Mouse (Mus musculus) B cell, adult 2 months (primary cell): ENCODE data around the gene Edf1.
"Not testable (repeated sequence)": the region's sequence is repeated elsewhere in the genome, so short reads cannot be mapped to it uniquely, and the experiment has no call there.

Experiments
- DNase-seq, 2 experiments: peaks; one replicate each; pipeline ENCODE4 v3.0.0; 2022

Gene Edf1

DNA sequence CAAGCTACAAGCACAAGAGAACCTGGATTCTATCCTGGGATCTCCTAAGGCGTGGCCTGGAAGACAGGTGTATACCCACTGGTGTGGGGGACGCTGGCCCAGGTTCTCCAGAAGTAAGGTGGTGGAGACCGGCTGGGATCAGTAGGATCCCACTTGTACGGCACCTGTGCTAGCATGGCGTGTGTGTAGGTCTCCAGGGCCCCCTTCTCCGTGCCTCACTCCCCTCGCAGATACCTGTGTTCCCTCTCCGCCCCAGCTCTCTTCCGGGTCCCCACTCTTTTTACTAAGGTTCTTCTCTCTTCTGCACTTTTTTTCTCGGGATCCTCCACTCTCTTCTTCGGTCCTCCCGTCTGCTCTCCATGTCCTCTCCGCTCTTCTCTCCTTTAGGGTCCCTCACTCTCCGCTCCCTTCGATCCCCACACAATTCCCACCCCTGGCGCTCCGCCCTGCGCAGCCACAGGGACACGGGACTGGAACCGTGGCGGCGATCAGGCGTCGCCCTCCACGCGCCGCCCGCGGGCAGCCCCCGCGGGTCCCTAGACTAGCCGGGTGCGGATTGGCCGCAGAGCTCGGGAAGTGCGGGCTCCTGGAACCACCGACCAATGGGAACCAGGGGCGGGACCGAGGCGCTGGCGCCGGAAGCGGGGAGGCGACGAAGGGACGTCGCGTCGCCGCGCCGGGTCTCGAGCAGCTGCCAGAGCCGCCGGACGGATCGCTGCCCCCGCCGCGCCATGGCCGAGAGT is at the start of gene Edf1:
Gene Edf1 (plus strand): TSS at position 627 of the 743 bp plus-strand sequence.
- DNase-seq: peak; percentile 91

DNA sequence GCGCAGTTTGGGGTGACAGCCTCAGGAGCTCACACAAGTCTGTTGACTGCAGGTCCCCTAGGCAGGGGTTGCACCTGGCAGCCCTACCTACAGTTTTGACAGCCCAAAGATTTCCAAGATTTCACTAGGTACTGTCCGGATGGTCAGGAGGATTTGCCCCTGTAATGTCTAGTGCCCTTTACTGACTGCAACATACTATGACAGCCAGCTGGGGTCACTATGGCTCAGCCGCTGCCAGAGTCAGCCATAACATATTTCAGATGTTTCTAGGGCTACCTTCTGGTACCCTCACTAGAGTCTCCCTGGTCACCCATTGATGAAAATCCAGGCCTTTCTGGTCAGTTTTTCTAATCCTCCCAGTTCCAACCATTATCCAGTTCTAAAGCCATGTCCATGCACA is 47.7 kb upstream of the Edf1 start:
- DNase-seq: peak; percentile 21 to 30

DNA sequence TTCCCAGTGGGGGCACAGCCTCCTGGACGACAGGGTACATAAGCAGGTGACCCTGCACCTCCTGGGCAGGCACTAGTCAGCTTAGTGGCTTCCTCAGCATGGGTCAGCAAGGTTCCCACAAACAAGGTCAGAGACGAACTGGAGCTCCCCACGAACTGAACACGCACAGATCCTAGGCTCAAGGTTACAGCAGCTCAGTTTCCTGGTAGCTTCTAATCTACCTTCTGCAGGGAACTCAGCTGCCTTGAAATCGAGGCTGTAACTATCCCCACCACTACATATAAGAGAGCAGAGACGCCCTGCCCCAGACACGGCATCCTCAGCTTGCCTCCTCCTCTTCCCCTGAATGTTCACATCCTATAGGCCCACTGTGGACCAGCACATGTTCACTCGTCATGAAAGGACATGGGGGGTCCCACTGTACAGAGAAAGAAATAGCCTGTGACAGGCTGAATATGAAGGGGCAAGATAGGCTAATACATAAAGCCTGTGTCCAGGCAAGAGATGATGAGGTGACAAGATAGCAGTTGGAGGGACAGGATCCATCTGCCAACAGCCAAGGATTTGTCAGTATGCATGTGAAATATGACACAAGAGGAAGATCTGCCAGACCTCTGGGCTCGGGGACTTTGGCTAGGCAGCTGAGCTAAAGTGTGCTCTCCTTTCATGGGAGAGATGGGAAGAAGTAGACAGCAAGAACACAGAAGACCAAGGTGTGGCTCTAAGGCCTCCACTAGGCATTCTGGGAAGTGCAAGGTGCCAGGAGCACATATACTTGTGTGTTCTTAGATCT is 30.9 kb upstream of the Edf1 start:
- DNase-seq: no peak

DNA sequence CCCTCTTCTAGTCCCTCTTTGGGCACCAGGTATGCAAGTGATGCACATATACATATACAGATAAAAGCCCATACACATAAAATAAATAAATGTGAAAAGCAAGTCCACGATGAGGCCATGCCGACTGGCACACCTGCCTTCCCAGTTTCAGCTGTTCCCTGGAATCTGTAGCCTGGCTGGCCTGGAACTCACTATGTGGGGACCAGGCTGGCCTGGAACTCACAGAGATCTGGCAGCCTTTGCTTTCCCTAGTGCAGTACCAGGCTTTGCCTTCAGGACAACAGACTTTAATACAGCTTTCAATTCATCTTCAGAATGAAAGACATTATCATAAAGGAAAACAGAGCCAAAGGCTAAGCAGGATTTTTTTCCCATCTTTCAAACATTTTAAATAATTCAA is 23.9 kb upstream of the Edf1 start:
- peak; percentile 17 to 23 for DNase-seq

- DNase-seq: peak; percentile 78 to 81
Measured at GRCm38 (mm10) chr2:25534178-25534865, 23.3 kb upstream of the Edf1 start.

DNA sequence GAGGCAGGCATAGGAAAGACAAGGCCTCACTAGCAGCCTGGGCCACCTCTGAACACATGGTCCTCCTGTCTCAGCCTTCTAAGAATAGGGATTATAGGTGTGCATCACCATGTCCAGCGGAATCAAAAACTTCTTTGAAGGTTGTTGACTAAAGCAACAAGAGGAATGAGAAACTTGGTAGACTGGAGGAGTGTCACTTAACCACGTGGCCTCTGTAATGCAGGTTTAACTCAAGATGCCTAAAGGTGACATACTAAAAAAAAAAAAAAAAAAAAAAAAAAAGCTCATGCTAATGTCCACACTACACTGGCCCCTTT is 22.8 kb upstream of the Edf1 start:
- no peak for DNase-seq

DNA sequence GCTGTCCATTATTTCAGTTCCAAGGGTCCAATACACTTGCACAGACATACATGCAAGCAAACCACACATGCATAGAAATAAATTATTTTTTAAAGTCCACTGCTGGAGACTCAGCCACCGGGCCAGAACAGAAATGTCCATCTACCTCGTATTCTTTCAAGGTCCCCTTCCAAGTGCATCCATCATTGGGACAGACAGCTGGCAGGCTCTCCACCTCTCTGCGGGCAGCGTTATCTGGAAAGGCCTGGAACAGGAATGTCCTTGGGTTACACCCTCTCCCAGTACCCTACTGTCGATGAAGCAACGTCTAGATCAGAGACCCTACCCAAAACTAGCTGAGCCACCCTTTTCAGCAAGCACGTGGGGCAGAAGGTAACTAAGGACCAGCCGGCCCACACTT is 21.1 kb upstream of the Edf1 start:
- DNase-seq: no peak

GRCm38 (mm10) chr2:25540541-25540948 is 17.1 kb upstream of the Edf1 start:
- DNase-seq: no peak

GRCm38 (mm10) chr2:25541644-25542367 is 15.8 kb upstream of the Edf1 start:
- DNase-seq: no peak

- peak in 1 of 2 experiments; percentile 7 for DNase-seq
Measured at GRCm38 (mm10) chr2:25545996-25546810, 11.4 kb upstream of the Edf1 start.

DNA sequence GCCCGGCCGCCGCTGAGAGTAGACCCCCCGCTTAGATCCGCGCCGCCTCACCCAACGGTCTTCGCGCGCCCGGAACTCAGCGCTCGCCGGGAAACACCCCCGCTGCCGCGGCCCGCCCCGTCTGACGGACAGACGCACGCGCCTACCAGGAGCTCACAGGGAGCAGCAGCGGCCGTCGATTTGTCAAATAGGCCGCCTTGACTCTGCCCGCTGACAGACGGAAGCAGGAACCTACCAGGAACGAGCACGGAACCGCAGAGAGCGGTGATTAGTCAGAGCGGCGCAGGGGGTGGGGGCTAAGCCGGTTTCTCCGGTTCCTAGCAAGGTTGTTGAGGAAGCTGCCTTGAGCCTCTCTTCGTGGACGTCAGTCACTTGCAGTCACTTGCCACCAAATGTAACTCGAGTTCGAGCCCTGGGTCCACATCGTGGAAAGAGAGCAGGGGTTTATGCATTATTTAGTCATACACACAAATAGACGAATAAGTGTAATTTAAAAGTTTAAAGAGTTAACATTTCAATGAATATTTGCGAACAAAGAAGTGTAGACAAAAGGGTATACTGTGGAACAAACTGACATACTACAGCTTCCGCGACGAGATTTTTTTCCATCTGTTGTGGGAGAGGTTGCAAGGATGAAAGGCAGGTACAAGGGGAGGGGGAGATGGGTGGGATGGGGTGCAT is 10.7 kb upstream of the Edf1 start, which contains the start of gene Traf2:
Gene Traf2 (minus strand): TSS at position 130 of the 681 bp plus-strand sequence.
- peak; percentile 96 to 97 for DNase-seq

DNA sequence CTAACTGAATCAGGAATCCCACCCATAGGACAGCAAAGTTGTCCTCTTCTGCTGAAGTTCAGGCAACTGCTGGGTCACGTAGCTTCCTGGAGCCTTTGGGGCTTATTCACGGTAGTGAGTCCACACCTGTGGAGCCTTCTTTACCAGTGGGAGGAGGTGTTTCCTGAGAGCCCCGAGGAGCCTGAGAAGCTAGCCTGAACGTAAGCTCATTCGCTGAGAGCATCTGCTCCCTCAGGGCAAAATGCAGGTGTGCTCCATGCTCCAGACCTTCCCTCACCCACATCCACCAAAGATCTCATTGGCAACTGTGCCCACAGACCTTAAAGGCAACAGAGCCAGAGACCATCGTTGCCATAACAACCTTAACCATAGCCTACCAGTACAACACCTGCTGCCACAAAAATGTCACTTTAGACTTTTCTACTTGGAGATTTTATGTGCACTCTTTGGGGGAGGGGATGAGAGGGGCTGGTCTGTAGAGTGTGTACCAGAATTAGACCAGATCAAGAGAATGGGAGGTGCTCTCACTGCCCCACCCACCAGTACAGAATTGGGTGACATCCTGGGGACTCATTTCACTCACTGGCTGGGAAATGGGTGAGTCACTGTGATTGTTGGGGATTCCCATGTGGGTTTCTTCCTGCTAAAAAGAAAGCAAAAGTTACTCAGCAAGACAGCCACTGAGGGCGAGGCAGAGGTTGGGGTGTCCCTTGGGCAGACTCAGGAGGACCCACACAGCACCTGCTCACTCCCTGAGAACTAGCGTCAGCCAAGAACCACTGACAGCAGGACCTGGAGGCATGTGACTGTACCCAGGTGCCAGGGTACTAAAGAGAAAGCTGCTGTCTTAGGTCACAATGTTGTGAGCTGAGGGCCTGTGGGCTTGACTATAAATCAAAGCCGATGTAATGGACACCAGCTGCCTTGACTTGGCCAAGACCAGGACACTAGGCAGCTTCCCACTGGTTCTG is 8.3 kb upstream of the Edf1 start:
- peak; percentile 62 to 70 for DNase-seq

DNA sequence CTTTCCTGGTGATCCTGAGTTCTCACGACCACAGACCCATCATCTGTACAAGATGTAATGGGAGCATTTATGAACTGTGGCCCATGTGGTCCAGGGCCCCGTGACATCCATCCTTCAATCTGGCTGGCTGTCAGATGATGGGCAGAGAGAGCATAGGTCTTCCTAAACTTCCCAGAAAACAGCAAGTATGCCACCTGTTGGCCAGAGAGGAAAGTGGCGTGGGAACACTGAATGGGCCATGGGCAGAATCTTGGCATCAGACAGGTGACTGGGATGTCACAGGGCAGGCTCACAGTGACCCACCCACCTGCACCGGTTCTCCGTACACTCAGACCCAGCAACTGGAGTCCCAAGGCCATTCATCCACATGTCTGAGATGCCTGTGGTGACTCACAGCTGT is 6.5 kb upstream of the Edf1 start:
- peak; percentile 59 to 63 for DNase-seq

DNA sequence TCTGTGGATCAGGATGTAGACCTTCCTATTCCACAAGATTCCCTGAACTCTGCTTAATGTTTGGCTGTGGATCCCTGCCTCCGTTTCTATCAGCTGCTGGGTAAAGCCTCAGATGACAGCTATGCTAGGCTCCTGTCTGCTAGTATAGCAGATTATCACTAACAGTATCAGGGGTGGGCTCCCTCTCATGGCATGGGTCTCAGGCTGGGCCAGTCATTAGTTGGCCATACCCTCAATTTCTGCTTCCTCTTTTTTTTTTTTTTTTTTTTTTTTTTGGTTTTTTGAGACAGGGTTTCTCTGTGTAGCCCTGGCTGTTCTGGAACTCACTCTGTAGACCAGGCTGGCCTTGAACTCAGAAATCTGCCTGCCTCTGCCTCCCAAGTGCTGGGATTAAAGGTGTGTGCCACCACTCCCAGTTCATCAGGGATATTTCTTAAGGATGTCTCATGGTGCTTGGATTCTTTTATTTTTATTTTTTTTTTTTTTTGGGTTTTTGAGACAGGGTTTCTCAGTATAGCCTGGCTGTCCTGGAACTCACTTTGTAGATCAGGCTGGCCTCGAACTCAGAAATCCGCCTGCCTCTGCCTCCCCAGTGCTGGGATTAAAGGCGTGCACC is 4.4 kb upstream of the Edf1 start:
- DNase-seq: not testable (repeated sequence)

- peak; percentile 24 to 36 for DNase-seq
Measured at GRCm38 (mm10) chr2:25555479-25555878, 2.2 kb upstream of the Edf1 start.

DNA sequence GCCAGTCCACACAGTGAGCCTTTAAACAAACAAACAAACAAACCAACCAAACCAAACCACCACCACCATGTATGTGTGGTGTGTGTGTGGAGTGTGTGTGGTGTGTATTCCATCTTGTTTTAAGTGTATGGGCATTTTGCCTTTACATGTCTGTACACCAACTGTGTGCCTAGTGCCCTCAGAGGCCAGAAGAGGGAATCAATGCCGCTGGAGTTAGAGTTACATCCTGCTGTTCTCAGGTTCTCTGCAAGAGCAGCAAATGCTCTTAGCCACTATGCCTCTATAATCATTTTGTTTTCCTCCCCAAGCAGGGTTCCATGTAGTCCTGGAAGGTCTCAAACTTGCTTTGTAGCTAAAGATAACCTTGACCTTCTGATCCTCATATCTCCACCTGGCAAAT is 1.4 kb upstream of the Edf1 start:
- no peak for DNase-seq

GRCm38 (mm10) chr2:25557964-25558360 is 315 bp downstream of the Edf1 start:
- no peak for DNase-seq

DNA sequence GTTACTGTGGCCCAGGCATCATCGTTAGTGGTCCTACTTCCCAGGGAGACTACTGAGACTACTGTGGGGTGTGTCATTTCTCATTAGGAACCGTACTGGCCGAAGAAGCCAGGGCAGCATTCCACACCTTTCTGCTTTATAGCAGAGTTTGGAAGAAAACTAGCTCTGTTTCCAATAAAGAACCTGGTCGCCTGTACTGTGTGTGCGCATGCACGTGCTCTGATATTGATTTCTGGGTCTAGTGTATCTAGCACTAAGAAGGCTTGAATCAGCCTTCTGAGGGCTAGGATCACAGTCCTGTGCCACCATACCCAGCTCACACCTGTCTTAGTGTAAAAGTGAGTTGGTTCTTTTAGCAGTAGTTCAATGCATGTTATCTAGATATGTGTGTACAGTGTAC is 1.1 kb downstream of the Edf1 start:
- DNase-seq: no peak

DNA sequence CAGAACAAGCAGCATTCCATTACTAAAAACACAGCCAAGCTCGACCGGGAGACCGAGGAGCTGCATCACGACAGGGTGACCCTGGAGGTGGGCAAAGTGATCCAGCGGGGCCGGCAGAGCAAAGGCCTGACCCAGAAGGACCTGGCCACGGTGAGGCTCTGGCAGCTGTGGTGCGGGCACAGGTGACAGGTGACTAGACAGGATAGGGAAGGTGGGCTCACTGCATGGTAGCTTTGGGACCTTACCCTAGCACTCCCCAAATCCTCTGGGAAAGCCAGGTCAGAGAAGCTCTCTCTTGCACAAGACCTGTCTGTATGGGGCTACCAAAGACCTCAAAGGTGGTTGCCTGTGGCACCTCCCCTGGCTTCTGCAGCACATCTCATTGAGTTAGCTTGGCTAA is 2.9 kb downstream of the Edf1 start:
- DNase-seq: no peak

DNA sequence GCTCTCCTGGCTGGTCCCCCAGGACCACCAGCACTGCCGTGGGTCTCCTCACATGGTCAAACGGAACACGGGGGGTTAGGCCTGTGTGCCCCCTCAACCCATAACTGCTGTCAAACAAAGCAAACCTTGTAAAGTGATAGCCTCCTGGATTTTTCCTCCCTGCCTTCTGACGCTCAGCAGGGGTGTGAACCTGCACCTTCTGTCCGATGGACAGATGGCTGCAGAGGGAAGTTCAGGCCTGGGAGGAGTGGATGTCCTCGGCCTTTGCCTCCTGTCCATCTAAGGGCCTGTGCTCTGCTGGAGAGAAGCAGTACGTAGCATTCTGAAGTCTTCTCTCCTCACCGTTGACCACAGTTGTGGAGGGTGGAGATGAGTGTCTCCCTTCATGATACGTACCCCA is 4.3 kb downstream of the Edf1 start:
- DNase-seq: no peak
